Mouse (Mus musculus): ENCODE results near the gene Casc3. TPM values are rescaled to one million over a fixed set of nuclear protein-coding genes. Genes with fewer than 3 reads are reported as not detected.

The Casc3 gene
- polyA plus RNA-seq, 1 experiment = 30.2 TPM

DNA sequence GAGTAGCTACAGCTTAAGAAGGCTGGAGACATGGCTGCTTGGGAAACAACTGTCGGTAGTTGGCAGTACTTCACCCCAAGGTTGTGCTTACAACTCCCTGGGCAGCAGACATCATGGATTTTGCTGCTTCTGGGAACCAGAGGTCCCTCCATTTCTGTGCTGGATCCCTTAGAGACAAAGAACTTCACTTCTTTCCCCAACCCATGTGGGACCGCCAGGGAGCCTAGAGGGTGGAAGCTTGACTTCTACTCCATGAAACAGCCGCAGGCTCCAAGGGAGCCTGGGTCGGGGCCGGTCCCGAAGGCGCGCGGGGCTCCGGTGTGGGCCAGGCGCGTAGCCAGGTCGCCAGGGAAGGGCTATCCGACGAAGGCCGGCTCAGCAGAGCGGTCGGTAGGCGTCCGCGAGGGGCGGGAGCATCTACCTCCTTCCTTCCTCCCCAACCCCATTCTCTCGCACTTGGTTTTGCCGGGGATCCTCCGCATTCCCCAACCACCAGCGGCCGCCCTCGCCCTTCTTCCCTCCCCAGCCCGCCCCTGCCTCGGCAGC, 10.2 kb upstream of the Casc3 start:
- Histone ChIP-seq H3K27ac (ENCODE audit: insufficient read depth, low read length) (peak overlapping the region; percentile 93), H3K4me1 (ENCODE audit: control insufficient read depth, insufficient read depth, insufficient read length) (peaks cover 8% of the 10 kb centered on the region), H3K4me3 (ENCODE audit: extremely low read depth, insufficient read depth, insufficient read length) (peak overlapping the region; percentile 95), H3K27me3 (ENCODE audit: control insufficient read depth, insufficient read depth, low read length) (no peaks in the 10 kb centered on the region), H3K36me3 (ENCODE audit: control insufficient read depth, insufficient read depth, low read length) (peaks cover 6% of the 10 kb centered on the region)
- under 1% methylated on average over 28 of the region's 30 CpGs for WGBS
- peak in 1 of 2 experiments; percentile 71 for DNase-seq (ENCODE audit: low read depth in 1 of 2, low spot score in 2 of 2)
- TF ChIP-seq CTCF (IDR thresholded peaks at IDR 0.05; ENCODE audit: extremely low read depth, insufficient read depth, insufficient read length, insufficient replicate concordance) (no peak), POLR2A (IDR thresholded peaks at IDR 0.05; ENCODE audit: low read depth, low read length) (no peak; the same call in 1 of the 2 replicates)

- DNase-seq (ENCODE audit: low read depth in 1 of 2, low spot score in 2 of 2) = peak; percentile 54 to 82
- H3K27ac ChIP-seq (ENCODE audit: insufficient read depth, low read length) = peak within 1 kb of the TSS; percentile 96
- WGBS = under 1% methylated on average over 53 of the region's 89 CpGs
These were observed 9.5 kb upstream of the Casc3 start, which contains the start of gene Msl1 for GRCm38 (mm10) chr11:98795015-98795713. Gene Msl1 (plus strand): TSS chr11:98795516.

GRCm38 (mm10) chr11:98795714-98796514, 8.8 kb upstream of the Casc3 start:
- Histone ChIP-seq H3K36me3 (ENCODE audit: control insufficient read depth, insufficient read depth, low read length) (peaks cover 13% of the 10 kb centered on the region), H3K27ac (ENCODE audit: insufficient read depth, low read length) (peak overlapping the region; percentile 96), H3K4me1 (ENCODE audit: control insufficient read depth, insufficient read depth, insufficient read length) (peaks cover 8% of the 10 kb centered on the region), H3K4me3 (ENCODE audit: extremely low read depth, insufficient read depth, insufficient read length) (peak overlapping the region; percentile 95), H3K27me3 (ENCODE audit: control insufficient read depth, insufficient read depth, low read length) (no peaks in the 10 kb centered on the region)
- under 1% methylated on average over 67 of the region's 74 CpGs for WGBS
- no peak for TF ChIP-seq CTCF (IDR thresholded peaks at IDR 0.05; ENCODE audit: extremely low read depth, insufficient read depth, insufficient read length, insufficient replicate concordance)
- peak in 1 of 2 experiments; percentile 53 for DNase-seq (ENCODE audit: low read depth in 1 of 2, low spot score in 2 of 2)

More at GRCm38 (mm10) chr11:98795015-98795713, 9.5 kb upstream of the Casc3 start, which contains the start of gene Msl1:
- Histone ChIP-seq H3K27me3 (ENCODE audit: control insufficient read depth, insufficient read depth, low read length) (no peaks in the 10 kb centered on the region), H3K4me3 (ENCODE audit: extremely low read depth, insufficient read depth, insufficient read length) (peak within 1 kb of the TSS; percentile 95), H3K36me3 (ENCODE audit: control insufficient read depth, insufficient read depth, low read length) (peaks cover 8% of the 10 kb centered on the region), H3K4me1 (ENCODE audit: control insufficient read depth, insufficient read depth, insufficient read length) (peaks cover 8% of the 10 kb centered on the region)
- TF ChIP-seq POLR2A (IDR thresholded peaks at IDR 0.05; ENCODE audit: low read depth, low read length) (no peak), CTCF (IDR thresholded peaks at IDR 0.05; ENCODE audit: extremely low read depth, insufficient read depth, insufficient read length, insufficient replicate concordance) (no peak)

DNA sequence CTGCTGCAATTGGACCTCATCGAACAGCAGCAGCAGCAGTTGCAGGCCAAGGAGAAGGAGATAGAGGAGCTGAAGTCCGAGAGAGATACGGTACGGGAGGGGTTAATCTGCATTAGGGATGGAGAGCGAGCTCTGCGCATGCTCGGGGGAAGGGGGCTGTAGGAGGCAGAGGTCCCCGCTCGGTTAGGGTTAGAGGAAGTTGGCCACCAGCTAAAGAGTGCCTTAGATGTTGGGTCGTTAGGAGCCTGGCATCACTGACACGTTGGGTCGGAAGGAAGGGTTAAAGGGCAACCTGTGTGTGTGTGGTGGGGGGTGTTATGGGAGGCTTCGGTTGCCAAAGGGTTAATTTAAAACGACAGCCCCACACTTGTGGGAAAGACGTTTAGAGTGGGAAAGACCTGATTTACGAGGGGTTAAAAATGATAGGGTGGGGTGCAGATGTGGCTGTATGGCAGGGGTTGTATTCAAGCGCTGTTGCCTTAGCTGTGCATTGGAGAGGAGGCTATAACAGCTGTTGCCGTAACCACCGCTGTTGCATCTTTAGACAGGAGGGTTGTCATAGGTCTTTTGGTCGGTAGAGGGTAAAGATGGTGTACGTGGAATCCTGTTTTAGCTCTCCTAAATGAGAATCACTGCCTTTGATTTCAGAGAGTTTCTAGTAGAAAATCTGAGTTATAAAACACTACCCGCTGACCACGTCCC, 8.0 kb upstream of the Casc3 start:
- Histone ChIP-seq H3K36me3 (ENCODE audit: control insufficient read depth, insufficient read depth, low read length) (peaks cover 13% of the 10 kb centered on the region), H3K4me1 (ENCODE audit: control insufficient read depth, insufficient read depth, insufficient read length) (peaks cover 8% of the 10 kb centered on the region), H3K27ac (ENCODE audit: insufficient read depth, low read length) (peak overlapping the region; percentile 96), H3K27me3 (ENCODE audit: control insufficient read depth, insufficient read depth, low read length) (no peaks in the 10 kb centered on the region), H3K4me3 (ENCODE audit: extremely low read depth, insufficient read depth, insufficient read length) (peak overlapping the region; percentile 95)
- 2% methylated on average over 23 of the region's 23 CpGs for WGBS
- TF ChIP-seq CTCF (IDR thresholded peaks at IDR 0.05; ENCODE audit: extremely low read depth, insufficient read depth, insufficient read length, insufficient replicate concordance) = no peak
- TF ChIP-seq POLR2A (IDR thresholded peaks at IDR 0.05; ENCODE audit: low read depth, low read length) = no peak
- DNase-seq (ENCODE audit: low read depth in 1 of 2, low spot score in 2 of 2) = peak in 1 of 2 experiments; percentile 61

DNA sequence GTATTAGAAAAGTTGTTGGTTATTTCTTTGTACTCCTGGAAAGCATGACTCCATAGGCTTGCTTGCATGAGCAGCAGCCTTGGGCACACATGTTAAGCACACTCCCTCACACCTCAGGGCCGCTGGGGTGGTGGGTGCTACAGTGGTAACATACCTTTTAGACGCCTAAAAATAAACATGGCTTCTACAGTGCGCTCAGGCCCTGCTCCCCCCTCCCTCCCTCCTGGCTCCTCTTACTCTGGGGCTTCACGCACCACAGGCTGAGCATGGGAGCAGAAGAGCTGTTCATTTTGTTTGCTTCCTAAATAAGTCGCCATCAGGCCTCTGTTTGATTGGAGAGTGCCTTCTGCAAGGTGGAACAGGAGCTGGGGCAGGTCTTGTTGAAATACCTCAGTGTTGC, 7.4 kb upstream of the Casc3 start:
- no peak for DNase-seq (ENCODE audit: low read depth in 1 of 2, low spot score in 2 of 2)
- H3K4me1 ChIP-seq (ENCODE audit: control insufficient read depth, insufficient read depth, insufficient read length) = peaks cover 8% of the 10 kb centered on the region
- WGBS = 8% methylated on average over 5 of the region's 5 CpGs
- H3K4me3 ChIP-seq (ENCODE audit: extremely low read depth, insufficient read depth, insufficient read length) = no peak overlapping the region
- H3K36me3 ChIP-seq (ENCODE audit: control insufficient read depth, insufficient read depth, low read length) = peaks cover 15% of the 10 kb centered on the region
- no peak for TF ChIP-seq POLR2A (IDR thresholded peaks at IDR 0.05; ENCODE audit: low read depth, low read length)
- TF ChIP-seq CTCF (IDR thresholded peaks at IDR 0.05; ENCODE audit: extremely low read depth, insufficient read depth, insufficient read length, insufficient replicate concordance) = no peak
- no peaks in the 10 kb centered on the region for H3K27me3 ChIP-seq (ENCODE audit: control insufficient read depth, insufficient read depth, low read length)
- peak overlapping the region; percentile 32; the same call in 1 of the 2 replicates for H3K27ac ChIP-seq (ENCODE audit: insufficient read depth, low read length)

DNA sequence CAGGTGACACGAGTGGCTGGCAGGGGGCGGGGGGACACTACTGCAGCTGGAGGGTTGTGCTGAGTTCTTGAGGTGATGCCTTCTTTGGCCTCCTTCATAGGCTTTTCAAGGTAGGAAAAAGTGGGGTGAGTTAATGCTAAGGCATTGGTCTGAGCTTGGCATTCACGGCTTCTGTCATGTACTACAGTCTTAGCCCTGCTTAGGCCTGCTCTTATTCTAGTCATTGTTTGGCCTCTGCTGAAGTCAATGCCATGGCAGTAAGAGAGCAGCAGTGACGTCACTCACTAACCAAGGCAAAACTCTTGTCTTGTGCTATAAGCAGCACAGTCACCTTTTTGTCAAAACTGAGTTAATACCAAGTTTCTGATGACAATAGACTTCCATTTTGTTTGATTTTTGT, 6.8 kb upstream of the Casc3 start:
- no peak for TF ChIP-seq CTCF (IDR thresholded peaks at IDR 0.05; ENCODE audit: extremely low read depth, insufficient read depth, insufficient read length, insufficient replicate concordance)
- no peak for TF ChIP-seq POLR2A (IDR thresholded peaks at IDR 0.05; ENCODE audit: low read depth, low read length)
- peaks cover 8% of the 10 kb centered on the region for H3K4me1 ChIP-seq (ENCODE audit: control insufficient read depth, insufficient read depth, insufficient read length)
- peaks cover 20% of the 10 kb centered on the region for H3K36me3 ChIP-seq (ENCODE audit: control insufficient read depth, insufficient read depth, low read length)
- no peak for DNase-seq (ENCODE audit: low read depth in 1 of 2, low spot score in 2 of 2)
- H3K27ac ChIP-seq (ENCODE audit: insufficient read depth, low read length) = no peak overlapping the region
- WGBS = 63% methylated on average over 4 of the region's 4 CpGs
- no peak overlapping the region for H3K4me3 ChIP-seq (ENCODE audit: extremely low read depth, insufficient read depth, insufficient read length)
- H3K27me3 ChIP-seq (ENCODE audit: control insufficient read depth, insufficient read depth, low read length) = no peaks in the 10 kb centered on the region

Measured in spleen, adult 2 months (tissue).